Mouse (Mus musculus): ENCODE results near the gene Cachd1. TPM values are rescaled to one million over a fixed set of nuclear protein-coding genes. Genes with fewer than 3 reads are reported as not detected.
A peak's percentile ranks its signal among the peaks of the same experiment; 100 is the strongest.

Cachd1 gene
- polyA plus RNA-seq, 1 experiment from 2014 or later: 10.5 TPM

DNA sequence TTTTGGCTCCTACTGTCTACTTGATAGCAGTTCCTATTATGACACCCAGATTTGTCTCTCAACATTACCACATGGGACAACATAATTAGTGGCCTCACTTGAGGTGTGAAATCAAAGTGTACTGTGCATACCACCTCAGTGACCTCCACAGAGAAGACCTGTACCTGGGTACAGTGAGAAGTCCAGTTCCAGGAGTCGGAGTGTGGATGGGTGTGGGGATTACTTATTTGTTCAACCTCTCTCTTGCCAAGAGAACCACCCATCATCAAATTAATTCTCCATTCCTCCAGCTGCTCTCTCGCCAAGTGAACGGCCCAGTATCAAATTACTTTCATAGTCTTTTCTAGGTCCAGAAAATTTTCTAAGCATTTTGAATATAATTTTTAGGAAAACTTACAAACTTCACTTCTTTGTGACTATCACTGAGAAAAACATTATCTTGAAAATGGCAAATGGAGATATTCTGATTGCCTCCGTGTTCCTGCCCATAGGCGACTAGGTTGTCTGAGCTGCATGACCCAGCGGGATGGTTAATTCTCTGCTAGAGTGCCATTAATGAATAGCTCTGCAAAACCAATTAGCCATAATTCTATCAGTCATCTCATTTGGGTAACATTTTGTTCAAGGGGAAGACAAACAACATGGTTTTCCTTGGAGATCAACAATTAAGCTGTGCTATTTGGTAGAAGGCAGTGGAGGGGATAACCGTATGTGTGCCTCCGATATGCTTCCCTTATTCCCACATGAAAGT lies 120.0 kb downstream of the Cachd1 start:
- no peaks in the 10 kb centered on the region for H3K9me3 ChIP-seq (ENCODE audit: control insufficient read depth, low read length)
- H3K36me3 ChIP-seq (ENCODE audit: control insufficient read depth, insufficient read depth, low read length): no peaks in the 10 kb centered on the region
- no peak overlapping the region for H3K4me3 ChIP-seq (ENCODE audit: low read length)
- whole genome bisulfite sequencing: 78% methylated on average over 8 of the region's 8 CpGs
- peaks cover 5% of the 10 kb centered on the region; the same call in 1 of the 2 replicates for H3K4me1 ChIP-seq (replicated peaks; ENCODE audit: control insufficient read depth, insufficient read depth, low read length)
- H3K27ac ChIP-seq (ENCODE audit: low read length): no peak overlapping the region
- H3K27me3 ChIP-seq (ENCODE audit: control insufficient read depth, insufficient read depth, low read depth, low read length): no peaks in the 10 kb centered on the region
- H3K4me2 ChIP-seq (ENCODE audit: low read depth, low read length): no peak overlapping the region
- no peak for ATAC-seq (ENCODE audit: low read depth)
- H3K9ac ChIP-seq (ENCODE audit: low read length): no peak overlapping the region

DNA sequence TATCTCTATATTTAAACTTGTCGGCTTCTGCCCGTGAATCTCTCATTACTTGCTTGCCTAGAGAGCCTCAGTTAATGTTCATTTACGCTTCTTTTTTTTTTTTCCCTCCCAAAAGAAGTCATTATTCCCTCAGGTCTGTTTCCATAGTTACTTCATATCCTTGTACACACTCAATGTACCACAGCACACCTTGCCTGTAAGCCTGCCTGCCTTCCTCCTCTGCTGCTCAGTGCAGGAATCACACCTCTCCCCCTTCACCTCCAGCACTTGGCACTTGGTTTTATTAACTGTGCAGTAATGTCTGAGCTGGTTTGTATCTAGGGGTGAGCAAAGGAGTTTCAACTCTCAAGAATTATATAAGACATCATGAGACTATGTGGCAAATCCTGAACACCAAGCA lies 121.5 kb downstream of the Cachd1 start:
- Histone ChIP-seq H3K4me1 (replicated peaks; ENCODE audit: control insufficient read depth, insufficient read depth, low read length) (peaks cover 3% of the 10 kb centered on the region; the same call in 1 of the 2 replicates), H3K9ac (ENCODE audit: low read length) (no peak overlapping the region), H3K4me3 (ENCODE audit: low read length) (no peak overlapping the region), H3K36me3 (ENCODE audit: control insufficient read depth, insufficient read depth, low read length) (no peaks in the 10 kb centered on the region), H3K27me3 (ENCODE audit: control insufficient read depth, insufficient read depth, low read depth, low read length) (no peaks in the 10 kb centered on the region), H3K4me2 (ENCODE audit: low read depth, low read length) (no peak overlapping the region), H3K9me3 (ENCODE audit: control insufficient read depth, low read length) (no peaks in the 10 kb centered on the region), H3K27ac (ENCODE audit: low read length) (no peak overlapping the region)
- no peak for ATAC-seq (ENCODE audit: low read depth)
- WGBS: 81% methylated on average over 3 of the region's 3 CpGs

- 32% methylated on average over 9 of the region's 9 CpGs for WGBS
- Histone ChIP-seq H3K4me2 (ENCODE audit: low read depth, low read length) (0 out of 2 replicates have a peak overlapping the region, but pooled peaks have one; percentile 25), H3K4me1 (replicated peaks; ENCODE audit: control insufficient read depth, insufficient read depth, low read length) (peaks cover 29% of the 10 kb centered on the region), H3K36me3 (ENCODE audit: control insufficient read depth, insufficient read depth, low read length) (no peaks in the 10 kb centered on the region), H3K9me3 (ENCODE audit: control insufficient read depth, low read length) (no peaks in the 10 kb centered on the region), H3K27me3 (ENCODE audit: control insufficient read depth, insufficient read depth, low read depth, low read length) (no peaks in the 10 kb centered on the region), H3K9ac (ENCODE audit: low read length) (no peak overlapping the region), H3K4me3 (ENCODE audit: low read length) (no peak overlapping the region), H3K27ac (ENCODE audit: low read length) (peak overlapping the region; percentile 59; the same call in 1 of the 2 replicates)
- ATAC-seq (ENCODE audit: low read depth): peak; percentile 92
Observed at GRCm38 (mm10) chr4:100909694-100910340, 133.3 kb downstream of the Cachd1 start.

- Histone ChIP-seq H3K27me3 (ENCODE audit: control insufficient read depth, insufficient read depth, low read depth, low read length) (no peaks in the 10 kb centered on the region), H3K27ac (ENCODE audit: low read length) (no peak overlapping the region; the same call in 1 of the 2 replicates), H3K4me2 (ENCODE audit: low read depth, low read length) (no peak overlapping the region), H3K4me3 (ENCODE audit: low read length) (no peak overlapping the region), H3K4me1 (replicated peaks; ENCODE audit: control insufficient read depth, insufficient read depth, low read length) (peaks cover 29% of the 10 kb centered on the region), H3K36me3 (ENCODE audit: control insufficient read depth, insufficient read depth, low read length) (no peaks in the 10 kb centered on the region), H3K9me3 (ENCODE audit: control insufficient read depth, low read length) (no peaks in the 10 kb centered on the region), H3K9ac (ENCODE audit: low read length) (no peak overlapping the region)
- WGBS: 29% methylated on average over 11 of the region's 11 CpGs
- no peak for ATAC-seq (ENCODE audit: low read depth)
Observed at GRCm38 (mm10) chr4:100910605-100911330, 134.3 kb downstream of the Cachd1 start.

GRCm38 (mm10) chr4:100911658-100912057 lies 135.2 kb downstream of the Cachd1 start:
- Histone ChIP-seq H3K4me3 (ENCODE audit: low read length) (no peak overlapping the region), H3K27ac (ENCODE audit: low read length) (no peak overlapping the region), H3K4me2 (ENCODE audit: low read depth, low read length) (no peak overlapping the region), H3K27me3 (ENCODE audit: control insufficient read depth, insufficient read depth, low read depth, low read length) (no peaks in the 10 kb centered on the region), H3K4me1 (replicated peaks; ENCODE audit: control insufficient read depth, insufficient read depth, low read length) (peaks cover 29% of the 10 kb centered on the region), H3K9me3 (ENCODE audit: control insufficient read depth, low read length) (no peaks in the 10 kb centered on the region), H3K36me3 (ENCODE audit: control insufficient read depth, insufficient read depth, low read length) (no peaks in the 10 kb centered on the region), H3K9ac (ENCODE audit: low read length) (no peak overlapping the region)
- ATAC-seq (ENCODE audit: low read depth): no peak
- 31% methylated on average over 3 of the region's 3 CpGs for WGBS

GRCm38 (mm10) chr4:100913666-100914065 lies 137.2 kb downstream of the Cachd1 start:
- Histone ChIP-seq H3K36me3 (ENCODE audit: control insufficient read depth, insufficient read depth, low read length) (no peaks in the 10 kb centered on the region), H3K9me3 (ENCODE audit: control insufficient read depth, low read length) (no peaks in the 10 kb centered on the region), H3K9ac (ENCODE audit: low read length) (no peak overlapping the region), H3K27ac (ENCODE audit: low read length) (no peak overlapping the region), H3K4me1 (replicated peaks; ENCODE audit: control insufficient read depth, insufficient read depth, low read length) (peaks cover 27% of the 10 kb centered on the region), H3K27me3 (ENCODE audit: control insufficient read depth, insufficient read depth, low read depth, low read length) (no peaks in the 10 kb centered on the region), H3K4me2 (ENCODE audit: low read depth, low read length) (no peak overlapping the region), H3K4me3 (ENCODE audit: low read length) (no peak overlapping the region)
- ATAC-seq (ENCODE audit: low read depth): no peak
- WGBS: 82% methylated on average over 4 of the region's 4 CpGs

- ATAC-seq (ENCODE audit: low read depth): no peak
- Histone ChIP-seq H3K9me3 (ENCODE audit: control insufficient read depth, low read length) (no peaks in the 10 kb centered on the region), H3K27me3 (ENCODE audit: control insufficient read depth, insufficient read depth, low read depth, low read length) (no peaks in the 10 kb centered on the region), H3K4me2 (ENCODE audit: low read depth, low read length) (no peak overlapping the region), H3K9ac (ENCODE audit: low read length) (no peak overlapping the region), H3K4me1 (replicated peaks; ENCODE audit: control insufficient read depth, insufficient read depth, low read length) (peaks cover 19% of the 10 kb centered on the region), H3K27ac (ENCODE audit: low read length) (no peak overlapping the region), H3K36me3 (ENCODE audit: control insufficient read depth, insufficient read depth, low read length) (no peaks in the 10 kb centered on the region), H3K4me3 (ENCODE audit: low read length) (no peak overlapping the region)
- WGBS: 8% methylated on average over 3 of the region's 3 CpGs
Observed at GRCm38 (mm10) chr4:100914532-100914931, 138.1 kb downstream of the Cachd1 start.

GRCm38 (mm10) chr4:100915093-100915492 lies 138.6 kb downstream of the Cachd1 start:
- H3K4me2 ChIP-seq (ENCODE audit: low read depth, low read length): no peak overlapping the region
- no peaks in the 10 kb centered on the region for H3K9me3 ChIP-seq (ENCODE audit: control insufficient read depth, low read length)
- no peak overlapping the region for H3K9ac ChIP-seq (ENCODE audit: low read length)
- H3K36me3 ChIP-seq (ENCODE audit: control insufficient read depth, insufficient read depth, low read length): no peaks in the 10 kb centered on the region
- no peak overlapping the region for H3K27ac ChIP-seq (ENCODE audit: low read length)
- H3K4me3 ChIP-seq (ENCODE audit: low read length): no peak overlapping the region
- WGBS: 55% methylated on average over 2 of the region's 2 CpGs
- H3K4me1 ChIP-seq (replicated peaks; ENCODE audit: control insufficient read depth, insufficient read depth, low read length): peaks cover 18% of the 10 kb centered on the region
- no peaks in the 10 kb centered on the region for H3K27me3 ChIP-seq (ENCODE audit: control insufficient read depth, insufficient read depth, low read depth, low read length)
- ATAC-seq (ENCODE audit: low read depth): no peak

DNA sequence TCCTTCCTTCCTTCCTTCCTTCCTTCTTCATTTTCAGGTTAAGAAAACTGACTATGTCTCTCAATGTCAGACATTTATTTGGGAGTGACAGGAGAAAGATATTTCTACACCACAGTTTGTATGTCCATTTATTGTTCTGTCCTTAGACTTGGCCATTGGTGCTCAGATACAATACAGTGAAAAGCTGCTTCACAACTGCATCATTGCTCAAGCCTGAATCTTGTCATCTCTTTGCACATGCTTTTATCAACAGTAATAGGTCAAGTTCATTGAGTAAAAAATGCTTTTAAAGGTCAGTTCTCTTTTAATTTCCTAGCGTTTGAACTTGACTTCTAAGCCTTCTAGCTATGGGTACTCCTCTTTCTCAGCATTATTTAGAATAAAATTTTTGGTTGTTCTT lies 141.0 kb downstream of the Cachd1 start:
- ATAC-seq (ENCODE audit: low read depth): no peak
- Histone ChIP-seq H3K4me1 (replicated peaks; ENCODE audit: control insufficient read depth, insufficient read depth, low read length) (peaks cover 3% of the 10 kb centered on the region; the same call in 1 of the 2 replicates), H3K27me3 (ENCODE audit: control insufficient read depth, insufficient read depth, low read depth, low read length) (no peaks in the 10 kb centered on the region), H3K9ac (ENCODE audit: low read length) (no peak overlapping the region), H3K4me3 (ENCODE audit: low read length) (no peak overlapping the region), H3K27ac (ENCODE audit: low read length) (no peak overlapping the region), H3K36me3 (ENCODE audit: control insufficient read depth, insufficient read depth, low read length) (no peaks in the 10 kb centered on the region), H3K9me3 (ENCODE audit: control insufficient read depth, low read length) (no peaks in the 10 kb centered on the region), H3K4me2 (ENCODE audit: low read depth, low read length) (no peak overlapping the region)
- WGBS: 63% methylated on average over 1 of the region's 1 CpGs
